Mouse (Mus musculus) MEL (cell line): Measurements from ENCODE around the gene Arhgef3.

ENCODE experiments used
- BHLHE40 ChIP-seq: IDR thresholded peaks from 2 replicates; pipeline ENCODE4 v1.6.1; 2012; ENCODE audit warnings: low read depth, mild to moderate bottlenecking, inconsistent platforms, low read length, improper control_type of control experiment, borderline replicate concordance
- CHD2 ChIP-seq: IDR thresholded peaks from 2 replicates; pipeline ENCODE4 v1.6.1; 2011; ENCODE audit warnings: low read length, improper control_type of control experiment
- CTCF ChIP-seq, 3 experiments: IDR thresholded peaks in 2 of 3; conservative IDR thresholded peaks in 1 of 3; 2 replicates each; pipeline ENCODE4 v1.5.1; 2011 to 2012; ENCODE audit warnings: low read length in 3 of 3, low read depth in 2 of 3, mild to moderate bottlenecking in 2 of 3, improper control_type of control experiment in 1 of 3, inconsistent platforms in 1 of 3, mixed read lengths in 1 of 3, moderate library complexity in 1 of 3; ENCODE audit not compliant: control insufficient read depth in 1 of 3, insufficient read depth in 1 of 3, poor library complexity in 1 of 3, severe bottlenecking in 1 of 3
- ELF1 ChIP-seq: IDR thresholded peaks from 2 replicates; pipeline ENCODE4 v1.6.1; 2014; ENCODE audit warnings: low read depth, mild to moderate bottlenecking, inconsistent platforms, low read length, improper control_type of control experiment, moderate library complexity
- ETS1 ChIP-seq: IDR thresholded peaks from 2 replicates; pipeline ENCODE4 v1.6.1; 2012; ENCODE audit warnings: low read depth, mild to moderate bottlenecking, inconsistent platforms, low read length, improper control_type of control experiment, moderate library complexity
- JUND ChIP-seq: IDR thresholded peaks from 2 replicates; pipeline ENCODE4 v1.6.1; 2011; ENCODE audit warnings: low read depth, mild to moderate bottlenecking, improper control_type of control experiment, low read length
- MAFK ChIP-seq: IDR thresholded peaks from 2 replicates; pipeline ENCODE4 v1.6.1; 2011; ENCODE audit warnings: low read depth, mild to moderate bottlenecking, low read length, improper control_type of control experiment, borderline replicate concordance
- MAX ChIP-seq: IDR thresholded peaks from 2 replicates; pipeline ENCODE4 v1.6.1; 2011; ENCODE audit warnings: low read length, improper control_type of control experiment
- POLR2A ChIP-seq, 2 experiments: IDR thresholded peaks; 2 replicates each; pipeline ENCODE4 v1.6.1; 2011 to 2012; ENCODE audit warnings: low read length in 2 of 2, mild to moderate bottlenecking in 2 of 2, control low read depth in 1 of 2, improper control_type of control experiment in 1 of 2, low read depth in 1 of 2, moderate library complexity in 1 of 2; ENCODE audit not compliant: control insufficient read depth in 1 of 2, insufficient read depth in 1 of 2, poor library complexity in 1 of 2
- POLR2AphosphoS2 ChIP-seq: IDR thresholded peaks from 2 replicates; pipeline ENCODE4 v1.6.1; 2011; ENCODE audit warnings: low read length, improper control_type of control experiment
- POLR2AphosphoS5 ChIP-seq: IDR thresholded peaks from 2 replicates; pipeline ENCODE4 v1.6.1; 2012; ENCODE audit warnings: low read depth, borderline replicate concordance, mild to moderate bottlenecking, inconsistent platforms, low read length, moderate library complexity, mixed read lengths
- TAL1 ChIP-seq: IDR thresholded peaks from 2 replicates; pipeline ENCODE4 v1.6.1; 2012; ENCODE audit warnings: mild to moderate bottlenecking, inconsistent platforms, low read length, moderate library complexity, mixed read lengths
- USF1 ChIP-seq: IDR thresholded peaks from 2 replicates; pipeline ENCODE4 v1.6.1; 2014; ENCODE audit warnings: low read depth, mild to moderate bottlenecking, inconsistent platforms, low read length, improper control_type of control experiment, moderate library complexity
- ZNF384 ChIP-seq: IDR thresholded peaks from 2 replicates; pipeline ENCODE4 v1.6.1; 2012; ENCODE audit warnings: low read depth, mild to moderate bottlenecking, inconsistent platforms, low read length, improper control_type of control experiment

GRCm38 (mm10) chr14:27310559-27311242, 196.0 kb downstream of the Arhgef3 start:
- TF ChIP-seq CTCF (IDR thresholded peaks at IDR 0.05 in 2 of 3, conservative IDR thresholded peaks at IDR 0.05 in 1 of 3; ENCODE audit: control insufficient read depth in 1 of 3, insufficient read depth in 1 of 3, low read depth in 2 of 3, low read length in 3 of 3, poor library complexity in 1 of 3, severe bottlenecking in 1 of 3) (no peak), ETS1 (no peak), CHD2 (no peak), MAX (no peak), POLR2A (IDR thresholded peaks at IDR 0.05; ENCODE audit: control insufficient read depth in 1 of 2, insufficient read depth in 1 of 2, low read depth in 1 of 2, low read length in 2 of 2, poor library complexity in 1 of 2) (no peak), POLR2AphosphoS2 (no peak), ZNF384 (no peak), POLR2AphosphoS5 (no peak), BHLHE40 (no peak), TAL1 (no peak), ELF1 (no peak), MAFK (no peak), USF1 (no peak), JUND (no peak)
